Mouse (Mus musculus) small intestine, adult 2 months (tissue): ENCODE measurements around the gene Kcnd3.

ENCODE experiments used
- CTCF ChIP-seq: fragments of 200-500 bp; IDR thresholded peaks from 2 replicates; pipeline ENCODE4 v1.5.1; 2012; ENCODE audit warnings: low read depth, mild to moderate bottlenecking, control low read depth, inconsistent platforms, low read length, moderate library complexity, mixed read lengths; ENCODE audit not compliant: insufficient replicate concordance, insufficient read length; ENCODE audit errors: extremely low read depth
- POLR2A ChIP-seq: fragments of 200-500 bp; IDR thresholded peaks from 2 replicates; pipeline ENCODE4 v1.6.1; 2012; ENCODE audit warnings: low read depth, mild to moderate bottlenecking, control low read depth, inconsistent platforms, low read length, moderate library complexity

DNA sequence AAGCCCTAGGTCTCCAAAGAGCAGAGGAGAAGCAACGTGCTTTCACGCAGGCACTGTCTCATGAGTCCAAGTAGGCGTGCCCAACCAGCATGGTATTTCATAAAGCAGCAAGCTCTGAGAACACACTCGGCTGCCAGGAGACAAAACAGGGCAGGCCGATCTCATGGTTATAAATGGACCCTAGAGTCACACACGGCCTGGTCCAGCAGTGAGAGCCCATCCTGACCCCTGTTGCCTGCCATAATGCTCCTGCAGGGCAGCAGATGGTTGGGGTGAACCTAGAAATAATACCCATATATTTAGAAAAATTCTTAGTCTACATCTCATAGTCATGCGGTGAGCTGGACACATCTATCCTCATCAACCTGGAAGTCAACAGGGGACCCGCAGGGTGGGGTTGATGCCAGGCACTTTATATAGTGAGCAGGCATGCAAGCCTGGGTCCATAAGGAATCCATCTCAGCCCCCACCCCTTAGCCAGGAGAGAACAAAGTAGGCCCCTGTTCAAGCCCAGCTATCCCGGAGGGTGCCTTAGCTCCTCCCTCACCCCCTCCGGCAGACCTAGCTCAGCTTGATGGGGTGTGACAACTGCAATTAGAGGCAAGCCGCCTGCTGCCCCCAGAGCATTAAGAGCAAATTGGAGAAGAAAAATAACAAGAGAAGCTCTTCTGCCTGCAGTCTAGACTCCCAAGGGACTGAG lies 265.9 kb downstream of the Kcnd3 start:
- TF ChIP-seq CTCF = no peak
- no peak for TF ChIP-seq POLR2A
